Mouse (Mus musculus) hindbrain, embryonic 11.5 days (tissue): ENCODE data around the gene Gm20605. TPM values are rescaled to one million over a fixed set of nuclear protein-coding genes. Genes with fewer than 3 reads are reported as not detected.

Source experiments
- ATAC-seq: fragments of 200-750 bp; cut with Nextera tagmentation; 2 replicates; pipeline ENCODE4 v1.8.0; 2017; ENCODE audit warnings: mild to moderate bottlenecking, moderate TSS enrichment, moderate library complexity; ENCODE audit not compliant: low FRiP score
- DNase-seq: peaks from one replicate; pipeline ENCODE4 v3.0.0-alpha.2; 2015; ENCODE audit warnings: low spot score
- H3K27ac ChIP-seq: fragments of 300-500 bp; sonication (generic); 2 replicates; pipeline ENCODE4 v1.5.1; 2014; ENCODE audit warnings: mild to moderate bottlenecking, low read depth, low read length
- H3K27me3 ChIP-seq: fragments of 300-500 bp; sonication (generic); 2 replicates; pipeline ENCODE4 v1.6.1; 2014; ENCODE audit warnings: mild to moderate bottlenecking, low read length, moderate library complexity, mixed read lengths; ENCODE audit not compliant: control insufficient read depth, insufficient read depth
- H3K36me3 ChIP-seq: fragments of 300-500 bp; sonication (generic); 2 replicates; pipeline ENCODE4 v1.6.1; 2014; ENCODE audit warnings: mild to moderate bottlenecking, low read length, moderate library complexity, mixed read lengths; ENCODE audit not compliant: control insufficient read depth, insufficient read depth
- H3K4me1 ChIP-seq: fragments of 300-500 bp; sonication (generic); replicated peaks from 2 replicates; pipeline ENCODE4 v1.6.1; 2014; ENCODE audit warnings: low read length, mixed read lengths; ENCODE audit not compliant: control insufficient read depth, insufficient read depth
- H3K4me2 ChIP-seq: fragments of 300-500 bp; sonication (generic); replicated peaks from 2 replicates; pipeline ENCODE4 v1.6.1; 2014; ENCODE audit warnings: mild to moderate bottlenecking, low read depth, low read length
- H3K4me3 ChIP-seq: fragments of 300-500 bp; sonication (generic); 2 replicates; pipeline ENCODE4 v1.5.1; 2014; ENCODE audit warnings: low read depth, low read length
- H3K9ac ChIP-seq: fragments of 300-500 bp; sonication (generic); 2 replicates; pipeline ENCODE4 v1.6.1; 2014; ENCODE audit warnings: low read depth, low read length
- H3K9me3 ChIP-seq: fragments of 300-500 bp; sonication (generic); 2 replicates; pipeline ENCODE4 v1.6.1; 2016; ENCODE audit warnings: low read length; ENCODE audit not compliant: control insufficient read depth
- WGBS: fragments of 180-500 bp; shearing (Covaris S2); extraction: QIAGEN DNeasy Blood & Tissue Kit; methylation state at CpG from one replicate; pipeline ENCODE4 v1.1.7; 2014; 5-methylcytosine and 5-hydroxymethylcytosine counted together
- polyA plus RNA-seq: library from polyadenylated mRNA; unstranded; fragments of >200 nt; fragmentation: Nextera tagmentation; extraction: Ambion mirVana; gene quantifications from 2 replicates; pipeline ENCODE4 v1.2.1, GENCODE M21; 2014

The Gm20605 gene
- polyA plus RNA-seq, 1 experiment from 2014 or later = 5.0 TPM

- H3K4me2 ChIP-seq = no peak overlapping the region
- no peak overlapping the region for H3K27ac ChIP-seq
- H3K9me3 ChIP-seq = no peaks in the 10 kb centered on the region
- no peaks in the 10 kb centered on the region; the same call in 1 of the 2 replicates for H3K4me1 ChIP-seq
- no peak overlapping the region for H3K4me3 ChIP-seq
- no peaks in the 10 kb centered on the region for H3K36me3 ChIP-seq
- ATAC-seq (0 out of 2 replicates have a peak, but pooled peaks have one; percentile 30), DNase-seq (no peak)
- no peak overlapping the region; the same call in 1 of the 2 replicates for H3K9ac ChIP-seq
- peaks cover 14% of the 10 kb centered on the region for H3K27me3 ChIP-seq
- 17% methylated on average over 18 of the region's 18 CpGs for WGBS
Observed at GRCm38 (mm10) chr5:137649669-137650571, 20.9 kb downstream of the Gm20605 start.

GRCm38 (mm10) chr5:137652474-137652873 is 23.5 kb downstream of the Gm20605 start:
- ATAC-seq = no peak
- peak; percentile 83 for DNase-seq
- no peak overlapping the region for H3K9ac ChIP-seq

GRCm38 (mm10) chr5:137653366-137653765 is 24.4 kb downstream of the Gm20605 start:
- no peaks in the 10 kb centered on the region for H3K9me3 ChIP-seq
- no peaks in the 10 kb centered on the region for H3K36me3 ChIP-seq
- WGBS = 93% methylated on average over 10 of the region's 10 CpGs

More at GRCm38 (mm10) chr5:137652474-137652873, 23.5 kb downstream of the Gm20605 start:
- Histone ChIP-seq H3K4me2 (no peak overlapping the region), H3K27me3 (no peaks in the 10 kb centered on the region), H3K27ac (no peak overlapping the region), H3K36me3 (no peaks in the 10 kb centered on the region), H3K9me3 (no peaks in the 10 kb centered on the region), H3K4me1 (no peaks in the 10 kb centered on the region; the same call in 1 of the 2 replicates), H3K4me3 (no peak overlapping the region)
- WGBS = 23% methylated on average over 3 of the region's 3 CpGs

GRCm38 (mm10) chr5:137654746-137655145 is 25.8 kb downstream of the Gm20605 start:
- Histone ChIP-seq H3K4me1 (no peaks in the 10 kb centered on the region; the same call in 1 of the 2 replicates), H3K27ac (no peak overlapping the region), H3K27me3 (no peaks in the 10 kb centered on the region), H3K4me2 (no peak overlapping the region), H3K9ac (no peak overlapping the region), H3K36me3 (no peaks in the 10 kb centered on the region), H3K9me3 (no peaks in the 10 kb centered on the region), H3K4me3 (no peak overlapping the region)
- no peak for ATAC-seq
- WGBS = 76% methylated on average over 6 of the region's 7 CpGs
- no peak for DNase-seq

More at GRCm38 (mm10) chr5:137653366-137653765, 24.4 kb downstream of the Gm20605 start:
- Histone ChIP-seq H3K4me3 (no peak overlapping the region), H3K4me1 (no peaks in the 10 kb centered on the region; the same call in 1 of the 2 replicates), H3K27ac (no peak overlapping the region), H3K27me3 (no peaks in the 10 kb centered on the region), H3K9ac (no peak overlapping the region), H3K4me2 (no peak overlapping the region)
- ATAC-seq = no peak
- no peak for DNase-seq

GRCm38 (mm10) chr5:137656977-137657376 is 28.0 kb downstream of the Gm20605 start:
- Histone ChIP-seq H3K36me3 (0 out of 2 replicates have a peak, but pooled peaks cover 7% of the 10 kb centered on the region), H3K4me1 (no peaks in the 10 kb centered on the region), H3K9ac (no peak overlapping the region), H3K27me3 (no peaks in the 10 kb centered on the region), H3K4me3 (no peak overlapping the region), H3K4me2 (no peak overlapping the region), H3K9me3 (no peaks in the 10 kb centered on the region), H3K27ac (0 out of 2 replicates have a peak overlapping the region, but pooled peaks have one; percentile 24)
- WGBS = 37% methylated on average over 6 of the region's 6 CpGs
- DNase-seq (peak; percentile 79), ATAC-seq (no peak)

GRCm38 (mm10) chr5:137660064-137660688 is 31.2 kb downstream of the Gm20605 start:
- Histone ChIP-seq H3K4me1 (no peaks in the 10 kb centered on the region), H3K4me3 (no peak overlapping the region), H3K9ac (no peak overlapping the region), H3K27me3 (no peaks in the 10 kb centered on the region), H3K36me3 (0 out of 2 replicates have a peak, but pooled peaks cover 14% of the 10 kb centered on the region), H3K27ac (no peak overlapping the region), H3K9me3 (no peaks in the 10 kb centered on the region), H3K4me2 (no peak overlapping the region)
- ATAC-seq (no peak), DNase-seq (no peak)
- 97% methylated on average over 6 of the region's 6 CpGs for WGBS

- no peak overlapping the region for H3K4me3 ChIP-seq
- no peak overlapping the region for H3K4me2 ChIP-seq
- H3K9ac ChIP-seq = no peak overlapping the region
- no peak overlapping the region for H3K27ac ChIP-seq
- peaks cover 14% of the 10 kb centered on the region; the same call in 1 of the 2 replicates for H3K36me3 ChIP-seq
- H3K4me1 ChIP-seq = no peaks in the 10 kb centered on the region
- H3K27me3 ChIP-seq = no peaks in the 10 kb centered on the region
- 74% methylated on average over 9 of the region's 9 CpGs for WGBS
- DNase-seq (no peak), ATAC-seq (no peak)
- no peaks in the 10 kb centered on the region for H3K9me3 ChIP-seq
Observed at GRCm38 (mm10) chr5:137663057-137663456, 34.1 kb downstream of the Gm20605 start.

GRCm38 (mm10) chr5:137668971-137669370 is 40.0 kb downstream of the Gm20605 start:
- WGBS = 89% methylated on average over 10 of the region's 10 CpGs
- no peaks in the 10 kb centered on the region; the same call in 1 of the 2 replicates for H3K4me1 ChIP-seq
- DNase-seq (no peak), ATAC-seq (no peak)
- H3K9ac ChIP-seq = no peak overlapping the region
- H3K4me3 ChIP-seq = no peak overlapping the region
- no peaks in the 10 kb centered on the region for H3K9me3 ChIP-seq
- no peaks in the 10 kb centered on the region for H3K27me3 ChIP-seq
- H3K4me2 ChIP-seq = no peak overlapping the region
- peaks cover 3% of the 10 kb centered on the region; the same call in 1 of the 2 replicates for H3K36me3 ChIP-seq
- no peak overlapping the region for H3K27ac ChIP-seq
